Mouse (Mus musculus): ENCODE data around the gene Mrnip. TPM values are rescaled to one million over a fixed set of nuclear protein-coding genes. Genes with fewer than 3 reads are reported as not detected.
A peak's percentile ranks its signal among the peaks of the same experiment; 100 is the strongest.

Mrnip gene
- polyA plus RNA-seq, 1 experiment: 3.7 TPM

GRCm38 (mm10) chr11:50222559-50223276 lies 48.5 kb downstream of the Mrnip start:
- TF ChIP-seq GATA1 (IDR thresholded peaks at IDR 0.05; ENCODE audit: borderline replicate concordance, low read length) (no peak), FLI1 (IDR thresholded peaks at IDR 0.05; ENCODE audit: low read length) (no peak)
- no peaks in the 10 kb centered on the region for H3K27me3 ChIP-seq (replicated peaks)
- peaks cover 32% of the 10 kb centered on the region for H3K36me3 ChIP-seq (replicated peaks; ENCODE audit: low read length)
- peak overlapping the region; percentile 97 for H3K4me3 ChIP-seq (replicated peaks)
- no peaks in the 10 kb centered on the region for H3K9me3 ChIP-seq
- peaks cover 67% of the 10 kb centered on the region for H3K4me1 ChIP-seq

GRCm38 (mm10) chr11:50223783-50224662 lies 49.8 kb downstream of the Mrnip start:
- Histone ChIP-seq H3K4me1 (peaks cover 67% of the 10 kb centered on the region), H3K4me3 (replicated peaks) (peak overlapping the region; percentile 97), H3K36me3 (replicated peaks; ENCODE audit: low read length) (peaks cover 41% of the 10 kb centered on the region), H3K27me3 (replicated peaks) (no peaks in the 10 kb centered on the region), H3K9me3 (no peaks in the 10 kb centered on the region)
- TF ChIP-seq FLI1 (IDR thresholded peaks at IDR 0.05; ENCODE audit: low read length): no peak
- TF ChIP-seq GATA1 (IDR thresholded peaks at IDR 0.05; ENCODE audit: borderline replicate concordance, low read length): no peak

- peaks cover 71% of the 10 kb centered on the region for H3K4me1 ChIP-seq
- H3K27me3 ChIP-seq (replicated peaks): no peaks in the 10 kb centered on the region
- peak overlapping the region; percentile 97 for H3K4me3 ChIP-seq (replicated peaks)
- H3K9me3 ChIP-seq: no peaks in the 10 kb centered on the region
- TF ChIP-seq FLI1 (IDR thresholded peaks at IDR 0.05; ENCODE audit: low read length): no peak
- TF ChIP-seq GATA1 (IDR thresholded peaks at IDR 0.05; ENCODE audit: borderline replicate concordance, low read length): no peak
- H3K36me3 ChIP-seq (replicated peaks; ENCODE audit: low read length): peaks cover 46% of the 10 kb centered on the region
Measured at GRCm38 (mm10) chr11:50224671-50225530, 50.7 kb downstream of the Mrnip start.

GRCm38 (mm10) chr11:50225611-50226378 lies 51.6 kb downstream of the Mrnip start:
- Histone ChIP-seq H3K4me3 (replicated peaks) (peak overlapping the region; percentile 97), H3K27me3 (replicated peaks) (no peaks in the 10 kb centered on the region), H3K4me1 (peaks cover 77% of the 10 kb centered on the region), H3K36me3 (replicated peaks; ENCODE audit: low read length) (peaks cover 47% of the 10 kb centered on the region), H3K9me3 (no peaks in the 10 kb centered on the region)
- TF ChIP-seq FLI1 (IDR thresholded peaks at IDR 0.05; ENCODE audit: low read length): no peak
- TF ChIP-seq GATA1 (IDR thresholded peaks at IDR 0.05; ENCODE audit: borderline replicate concordance, low read length): no peak

- no peak for TF ChIP-seq FLI1 (IDR thresholded peaks at IDR 0.05; ENCODE audit: low read length)
- TF ChIP-seq GATA1 (IDR thresholded peaks at IDR 0.05; ENCODE audit: borderline replicate concordance, low read length): no peak
- H3K27me3 ChIP-seq (replicated peaks): no peaks in the 10 kb centered on the region
- peak overlapping the region; percentile 97 for H3K4me3 ChIP-seq (replicated peaks)
- peaks cover 50% of the 10 kb centered on the region for H3K36me3 ChIP-seq (replicated peaks; ENCODE audit: low read length)
- peaks cover 81% of the 10 kb centered on the region for H3K4me1 ChIP-seq
- H3K9me3 ChIP-seq: no peaks in the 10 kb centered on the region
Measured at GRCm38 (mm10) chr11:50226406-50226805, 52.2 kb downstream of the Mrnip start.

GRCm38 (mm10) chr11:50227226-50227625 lies 53.0 kb downstream of the Mrnip start:
- peaks cover 52% of the 10 kb centered on the region for H3K36me3 ChIP-seq (replicated peaks; ENCODE audit: low read length)
- TF ChIP-seq FLI1 (IDR thresholded peaks at IDR 0.05; ENCODE audit: low read length) (no peak), GATA1 (IDR thresholded peaks at IDR 0.05; ENCODE audit: borderline replicate concordance, low read length) (no peak)
- H3K4me3 ChIP-seq (replicated peaks): peak overlapping the region; percentile 97
- H3K9me3 ChIP-seq: no peaks in the 10 kb centered on the region
- H3K4me1 ChIP-seq: peaks cover 83% of the 10 kb centered on the region
- H3K27me3 ChIP-seq (replicated peaks): no peaks in the 10 kb centered on the region

- H3K4me3 ChIP-seq (replicated peaks): peak overlapping the region; percentile 64
- no peaks in the 10 kb centered on the region for H3K27me3 ChIP-seq (replicated peaks)
- H3K36me3 ChIP-seq (replicated peaks; ENCODE audit: low read length): peaks cover 54% of the 10 kb centered on the region
- no peaks in the 10 kb centered on the region for H3K9me3 ChIP-seq
- TF ChIP-seq FLI1 (IDR thresholded peaks at IDR 0.05; ENCODE audit: low read length): no peak
- no peak for TF ChIP-seq GATA1 (IDR thresholded peaks at IDR 0.05; ENCODE audit: borderline replicate concordance, low read length)
- peaks cover 84% of the 10 kb centered on the region for H3K4me1 ChIP-seq
Measured at GRCm38 (mm10) chr11:50227736-50228135, 53.5 kb downstream of the Mrnip start.

GRCm38 (mm10) chr11:50228772-50229171 lies 54.5 kb downstream of the Mrnip start:
- Histone ChIP-seq H3K9me3 (no peaks in the 10 kb centered on the region), H3K4me3 (replicated peaks) (peak overlapping the region; percentile 38), H3K27me3 (replicated peaks) (no peaks in the 10 kb centered on the region), H3K36me3 (replicated peaks; ENCODE audit: low read length) (peaks cover 63% of the 10 kb centered on the region), H3K4me1 (peaks cover 79% of the 10 kb centered on the region)
- TF ChIP-seq FLI1 (IDR thresholded peaks at IDR 0.05; ENCODE audit: low read length) (no peak), GATA1 (IDR thresholded peaks at IDR 0.05; ENCODE audit: borderline replicate concordance, low read length) (no peak)
